Mouse (Mus musculus): ENCODE measurements around the gene Ticrr. TPM values are rescaled to one million over a fixed set of nuclear protein-coding genes. Genes with fewer than 3 reads are reported as not detected.

The Ticrr gene
- 18.2 and 19.3 TPM in 2 replicates for polyA plus RNA-seq (2012)

DNA sequence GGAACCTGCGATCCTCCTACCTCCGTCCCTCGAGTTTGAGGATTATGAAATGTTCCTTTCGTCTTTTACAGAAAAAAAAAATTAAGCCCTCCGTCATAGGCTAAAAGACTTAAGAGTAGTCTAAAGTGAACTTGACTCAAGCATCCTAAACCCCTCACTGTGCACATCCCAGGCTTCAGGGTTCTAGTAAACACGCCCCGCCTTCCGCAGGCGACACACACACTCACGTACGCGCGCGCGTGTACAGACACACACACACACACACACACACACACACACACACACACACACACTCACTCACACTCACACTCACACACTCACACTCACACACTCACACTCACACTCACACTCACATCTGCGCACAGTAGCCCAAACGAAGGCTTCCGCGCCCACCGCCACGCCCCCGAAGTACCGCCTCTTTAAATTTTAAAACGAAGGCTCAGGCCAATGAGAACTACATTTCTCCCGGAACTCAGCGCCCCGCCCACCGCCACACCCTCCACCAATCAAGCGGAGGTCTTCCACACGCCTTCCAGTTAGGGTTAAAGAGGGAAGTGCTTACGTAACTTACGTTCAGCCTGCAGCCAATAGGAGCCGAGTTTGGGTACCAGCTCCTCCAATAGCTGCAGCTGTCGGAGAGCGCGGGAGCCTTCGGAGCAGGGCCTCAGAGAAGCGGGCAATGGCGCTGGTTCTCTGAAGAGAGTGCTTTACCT, at the start of gene Ticrr:
Ticrr (plus strand) TSS at position 619 of the 713 bp plus-strand sequence.
- TF ChIP-seq GATA1 (IDR thresholded peaks at IDR 0.05; ENCODE audit: low read length) = no peak

DNA sequence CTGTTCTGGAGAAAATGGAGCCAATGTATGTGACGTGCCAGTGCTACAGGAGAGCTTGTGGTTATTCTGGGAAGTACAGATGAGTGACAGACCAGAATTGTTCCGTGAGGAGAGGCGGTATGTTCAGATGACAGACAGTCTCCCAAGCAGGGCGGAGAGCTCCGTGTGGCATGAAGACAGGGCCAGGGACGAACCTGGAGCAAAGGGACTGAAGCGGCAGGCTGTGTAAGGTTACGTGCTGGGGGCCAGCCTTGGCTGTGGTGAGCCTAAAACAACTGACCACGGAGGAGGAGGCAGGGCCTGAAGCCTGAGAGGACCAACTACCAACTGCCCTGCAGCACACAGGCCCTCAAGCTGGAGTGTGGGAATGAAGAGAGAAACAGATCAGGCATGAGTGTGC, 48.1 kb upstream of the Ticrr start:
- no peak for TF ChIP-seq GATA1 (IDR thresholded peaks at IDR 0.05; ENCODE audit: low read length)

DNA sequence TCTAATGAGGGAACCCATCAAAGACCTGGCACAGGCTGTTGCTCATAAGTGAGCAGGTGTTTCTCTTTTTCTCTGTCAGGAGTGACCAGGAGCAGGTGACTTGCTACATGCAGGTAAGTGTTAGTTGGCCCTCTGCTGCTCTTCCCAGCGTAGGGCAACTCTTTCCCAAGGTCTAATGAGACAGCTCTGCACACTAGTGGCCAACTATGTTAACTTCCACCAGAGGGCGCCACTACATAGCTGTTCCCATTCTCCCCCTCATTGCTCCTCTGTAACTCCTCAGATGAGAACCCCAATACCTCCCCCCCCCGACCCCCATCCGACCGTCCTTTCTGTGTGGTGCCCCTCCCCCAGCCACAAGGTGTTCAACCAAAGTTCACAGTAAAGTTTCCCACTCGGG, 47.2 kb upstream of the Ticrr start:
- TF ChIP-seq GATA1 (IDR thresholded peaks at IDR 0.05; ENCODE audit: low read length) = no peak

DNA sequence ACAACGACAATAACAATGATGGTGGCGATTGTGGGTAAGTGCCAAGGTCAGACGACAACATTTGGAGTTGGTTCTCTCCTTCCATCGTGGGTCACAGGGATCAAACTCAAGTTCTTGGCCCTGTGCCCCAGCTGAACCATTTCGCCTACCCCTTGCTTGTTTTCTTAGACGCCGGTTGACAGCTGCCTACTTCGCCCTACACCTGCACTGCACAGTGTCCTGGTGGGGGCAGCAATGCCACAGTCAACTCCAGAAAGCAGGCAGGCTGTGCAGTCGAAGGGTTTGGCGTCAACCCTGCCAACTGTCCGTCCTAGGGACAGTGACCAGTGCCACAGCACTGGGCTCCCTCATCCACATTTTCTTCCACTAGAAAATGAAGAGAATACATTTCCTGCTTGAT, 46.7 kb upstream of the Ticrr start:
- TF ChIP-seq GATA1 (IDR thresholded peaks at IDR 0.05; ENCODE audit: low read length) = no peak

DNA sequence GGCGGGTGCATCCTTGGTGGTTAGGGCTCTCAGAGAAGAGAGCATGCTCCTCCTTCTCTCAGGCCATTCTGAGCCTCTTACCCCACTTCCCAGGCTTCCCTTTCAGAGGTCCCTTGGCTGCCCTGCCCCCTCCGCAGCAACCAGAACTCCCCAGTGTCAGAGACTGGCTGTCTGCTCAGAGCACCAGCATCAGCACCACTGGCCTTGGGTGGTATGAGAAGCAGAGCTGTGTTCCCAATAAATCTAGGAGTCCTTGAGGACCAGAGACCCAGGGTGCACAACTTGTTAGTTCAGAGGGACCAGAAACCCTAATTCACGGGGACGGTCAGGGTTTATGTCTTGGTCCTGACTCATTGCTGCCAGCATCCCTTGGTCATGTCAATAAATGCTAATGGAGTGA, 45.0 kb upstream of the Ticrr start:
- no peak for TF ChIP-seq GATA1 (IDR thresholded peaks at IDR 0.05; ENCODE audit: low read length)

DNA sequence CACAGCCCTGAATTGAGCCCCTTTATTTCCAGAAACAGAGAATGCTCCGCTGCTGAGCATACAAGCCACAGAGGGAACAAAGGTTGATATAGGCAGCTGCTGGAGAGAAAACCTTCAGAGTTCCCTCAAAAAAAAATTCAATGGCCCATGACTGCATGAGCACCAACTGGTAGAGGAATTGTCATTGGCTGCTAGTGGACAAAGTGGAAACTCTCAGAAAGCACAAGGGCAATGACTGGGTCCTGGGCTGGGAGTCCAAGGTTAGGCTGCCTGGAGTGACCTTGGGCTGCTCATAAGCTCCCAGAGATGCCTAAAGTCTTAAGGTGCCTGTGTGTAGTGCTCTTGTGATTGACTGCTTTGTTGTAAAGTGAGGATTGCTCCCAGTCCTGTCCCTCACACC, 44.1 kb upstream of the Ticrr start:
- no peak for TF ChIP-seq GATA1 (IDR thresholded peaks at IDR 0.05; ENCODE audit: low read length)

DNA sequence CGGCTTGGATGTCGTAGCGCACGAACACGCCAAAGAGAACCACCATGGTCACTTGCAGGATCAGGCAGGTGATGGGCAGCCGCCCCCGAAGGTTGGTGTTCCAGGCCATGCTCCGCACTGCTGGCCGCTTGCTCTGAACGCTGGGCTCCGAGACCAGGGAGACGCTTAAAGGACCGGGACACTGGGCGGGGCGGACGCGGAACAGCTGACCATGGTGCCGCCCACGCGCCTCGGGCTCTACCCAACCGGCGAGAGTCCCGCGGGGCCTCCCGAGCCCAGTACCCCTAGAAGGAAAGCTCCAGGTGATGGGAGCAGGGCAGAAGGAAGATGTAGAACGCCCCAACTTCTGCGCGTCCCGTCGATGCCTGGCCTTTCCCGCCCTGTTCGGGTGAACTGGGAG, 42.6 kb upstream of the Ticrr start, which contains the start of gene Rhcg:
Rhcg (minus strand) TSS at position 240 of the 400 bp plus-strand sequence.
- TF ChIP-seq GATA1 (IDR thresholded peaks at IDR 0.05; ENCODE audit: low read length) = no peak

DNA sequence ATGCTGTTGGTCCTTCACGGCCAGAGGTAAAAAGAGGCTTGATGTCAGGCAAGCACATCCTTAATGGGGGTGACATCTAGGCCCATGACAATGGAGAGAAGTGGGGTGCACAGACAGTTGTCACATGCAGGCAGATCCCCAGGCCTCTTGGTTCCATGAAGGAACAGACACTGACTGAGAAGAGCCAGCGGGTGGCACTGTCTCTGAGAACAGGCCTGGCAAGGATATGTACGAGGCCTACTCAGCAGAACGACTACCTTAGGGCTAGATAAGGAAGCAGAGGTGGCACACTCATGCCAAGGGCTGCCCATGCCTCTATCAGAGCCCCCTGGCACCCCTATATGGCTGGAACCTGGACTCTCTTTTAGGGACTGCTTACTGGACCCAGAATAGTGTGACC, 40.5 kb upstream of the Ticrr start:
- TF ChIP-seq GATA1 (IDR thresholded peaks at IDR 0.05; ENCODE audit: low read length) = no peak

DNA sequence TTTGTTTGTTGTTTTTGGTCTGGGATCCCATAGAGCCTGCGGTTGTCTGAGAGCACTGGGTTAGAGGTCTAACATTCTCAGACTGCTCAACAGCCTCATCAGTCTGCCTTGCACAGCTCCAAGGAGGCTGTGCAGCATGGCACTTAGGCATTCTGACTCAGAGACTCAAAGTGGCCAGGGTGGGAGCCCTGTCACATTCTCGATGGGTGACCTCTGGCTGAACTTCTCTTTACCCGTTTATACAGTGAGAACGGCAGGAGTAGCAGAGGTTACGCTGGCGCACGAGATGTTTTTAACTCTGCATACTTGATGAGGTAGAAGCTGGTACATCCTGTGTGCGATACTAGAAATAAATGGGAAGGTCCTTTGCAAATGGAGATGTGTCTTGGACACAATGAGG, 36.9 kb upstream of the Ticrr start:
- TF ChIP-seq GATA1 (IDR thresholded peaks at IDR 0.05; ENCODE audit: low read length) = no peak

DNA sequence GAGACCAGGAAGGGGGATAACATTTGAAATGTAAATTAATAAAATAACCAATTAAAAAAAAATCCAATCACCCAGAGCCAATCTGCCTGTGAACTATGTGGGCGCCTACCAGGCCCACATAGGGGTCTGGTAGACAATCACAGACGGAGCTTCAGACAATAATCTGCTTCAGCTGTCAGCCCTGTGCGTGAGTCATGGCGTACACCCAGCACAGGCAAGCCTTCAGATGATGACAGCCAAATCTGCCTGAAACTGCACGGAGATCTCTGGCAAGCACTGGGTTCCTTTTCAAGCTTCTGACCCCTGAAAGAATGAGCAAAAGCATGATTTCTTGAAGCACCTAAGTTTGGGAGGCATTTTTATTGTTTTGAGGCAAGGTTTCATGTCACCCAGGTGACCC, 33.8 kb upstream of the Ticrr start:
- no peak for TF ChIP-seq GATA1 (IDR thresholded peaks at IDR 0.05; ENCODE audit: low read length)

DNA sequence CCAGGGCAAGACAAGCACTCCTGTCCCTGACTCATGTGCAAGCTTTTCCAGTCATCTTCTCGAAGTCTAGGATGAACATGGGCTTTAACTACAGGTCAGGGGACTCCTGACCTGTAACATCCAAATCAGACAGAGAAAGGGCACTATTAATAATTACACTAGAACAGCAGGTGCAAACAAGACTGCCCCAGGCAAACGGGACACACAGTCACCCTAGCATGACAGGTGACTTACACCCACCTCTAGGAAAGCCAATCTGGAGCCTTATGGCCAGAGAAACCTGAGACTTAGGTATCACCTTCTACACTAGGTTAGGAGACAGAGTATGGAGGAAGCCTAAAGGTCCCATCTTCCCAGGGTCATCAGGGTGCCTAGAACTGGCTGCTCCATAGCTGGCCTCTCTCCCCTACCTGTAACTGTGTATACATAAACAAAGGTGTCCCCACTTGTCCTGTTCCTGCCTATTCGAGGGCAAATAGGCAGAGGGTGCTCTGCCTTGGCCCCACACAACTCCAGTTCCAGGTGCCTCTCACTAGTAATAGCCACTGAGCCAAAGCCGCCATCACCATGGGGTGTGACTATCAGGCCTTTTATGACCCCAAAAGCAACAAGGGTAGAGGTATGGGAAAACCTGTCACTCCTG, 31.6 kb upstream of the Ticrr start:
- TF ChIP-seq GATA1 (IDR thresholded peaks at IDR 0.05; ENCODE audit: low read length) = no peak

DNA sequence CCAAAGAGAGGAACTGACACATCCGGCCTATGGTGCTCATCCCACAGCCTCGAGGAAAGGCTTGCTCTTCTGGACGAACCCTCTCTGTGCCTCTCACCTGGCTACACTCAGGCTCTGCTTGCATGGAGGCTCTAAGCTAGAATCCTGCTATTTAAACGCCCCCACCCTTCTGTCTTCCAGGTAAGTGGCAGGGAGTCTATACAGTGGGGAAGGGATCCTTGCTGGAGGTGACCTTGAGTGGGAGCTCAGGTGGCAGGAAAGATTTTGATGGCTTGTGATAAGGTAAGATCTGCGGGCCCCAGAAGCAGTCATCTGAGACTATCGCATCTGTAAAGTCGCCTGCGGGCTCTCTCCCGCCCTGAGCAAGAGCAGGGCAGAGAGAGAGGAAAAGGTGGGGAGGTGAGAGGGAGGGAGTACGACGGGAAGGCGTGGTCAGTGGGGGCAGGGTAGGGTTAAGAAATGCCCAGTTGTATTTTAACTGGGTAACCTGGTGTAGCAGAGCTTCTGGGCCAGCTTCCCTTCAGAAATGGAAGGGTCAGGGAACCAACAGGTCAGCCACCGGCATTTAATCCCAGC, 28.1 kb upstream of the Ticrr start:
- no peak for TF ChIP-seq GATA1 (IDR thresholded peaks at IDR 0.05; ENCODE audit: low read length)

DNA sequence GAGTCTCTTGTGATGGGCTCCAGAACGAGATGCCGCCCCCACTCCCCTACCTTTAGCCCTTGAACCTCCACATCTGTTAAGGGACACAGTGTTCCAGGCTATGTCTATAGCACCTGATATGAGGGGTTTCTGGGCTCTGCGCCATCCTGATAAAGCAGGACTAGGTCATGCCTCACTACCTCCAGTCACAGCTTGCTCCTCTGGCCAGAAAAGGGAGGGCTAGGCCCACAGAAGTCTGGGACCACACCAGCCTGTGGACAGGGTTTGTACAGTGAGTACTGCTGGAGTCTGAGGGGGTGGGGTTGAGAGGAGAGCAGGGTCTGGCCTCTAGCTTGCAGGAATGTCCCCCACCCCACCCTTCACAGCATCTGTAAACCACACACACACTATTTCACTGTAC, 12.8 kb upstream of the Ticrr start:
- TF ChIP-seq GATA1 (IDR thresholded peaks at IDR 0.05; ENCODE audit: low read length) = no peak

DNA sequence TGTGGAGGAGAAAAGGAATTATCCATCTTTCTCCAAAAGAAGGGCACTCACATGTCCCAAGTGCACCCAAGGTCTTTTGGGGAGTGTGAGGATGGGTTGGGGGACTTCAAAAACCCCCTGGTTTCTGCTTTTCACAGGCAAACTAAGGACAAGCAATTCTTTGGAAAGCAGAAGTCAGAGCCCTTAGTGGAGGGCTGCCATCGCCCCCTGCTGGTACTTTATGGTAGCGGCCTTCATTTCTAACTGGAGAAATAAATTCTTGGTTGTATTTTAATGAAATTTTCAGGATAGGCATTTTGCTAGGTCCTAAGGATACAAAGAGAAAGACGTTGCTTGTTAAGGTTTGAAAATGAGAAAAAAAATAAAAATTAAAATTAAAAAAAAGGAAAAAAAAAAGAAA, 11.0 kb upstream of the Ticrr start:
- no peak for TF ChIP-seq GATA1 (IDR thresholded peaks at IDR 0.05; ENCODE audit: low read length)

DNA sequence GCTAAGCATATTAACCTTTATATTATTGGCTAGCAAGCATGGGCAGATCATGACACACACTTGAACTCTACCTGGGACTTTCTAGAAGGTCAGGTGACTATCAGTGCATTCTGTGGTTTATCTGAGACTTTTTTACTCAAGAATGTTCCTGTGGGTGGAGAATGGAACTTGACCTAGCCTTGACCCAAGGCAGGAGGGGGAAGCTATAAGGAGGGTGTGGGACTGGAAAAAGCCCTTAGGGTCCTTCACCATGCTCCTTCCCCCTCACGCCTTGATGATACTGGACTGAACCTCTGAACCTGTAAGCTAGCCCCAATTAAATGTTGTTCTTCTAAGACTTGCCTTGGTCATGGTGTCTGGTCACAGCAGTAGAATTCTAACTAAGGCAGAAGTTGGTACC, 5.8 kb upstream of the Ticrr start:
- no peak for TF ChIP-seq GATA1 (IDR thresholded peaks at IDR 0.05; ENCODE audit: low read length)

DNA sequence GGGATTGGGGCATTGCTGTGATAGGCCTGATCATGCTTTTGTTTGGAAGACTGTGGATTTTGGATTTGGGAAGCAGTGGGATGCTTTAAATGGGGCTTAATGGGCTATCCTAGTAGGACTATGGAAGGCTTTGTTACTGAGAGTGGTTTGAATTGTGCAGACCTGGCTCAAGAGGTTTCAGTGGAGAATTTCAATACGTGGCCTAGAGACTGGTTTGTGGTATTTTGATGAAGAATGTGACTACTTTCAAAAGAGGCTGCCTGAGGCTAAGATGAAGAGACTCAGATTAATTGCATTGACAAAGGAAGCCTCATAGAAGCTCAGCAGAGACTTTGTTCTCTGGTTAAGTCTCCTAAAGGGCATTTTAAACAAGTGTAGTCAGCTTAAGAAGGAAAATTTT, 5.4 kb upstream of the Ticrr start:
- TF ChIP-seq GATA1 (IDR thresholded peaks at IDR 0.05; ENCODE audit: low read length) = no peak

All from G1E-ER4 (cell line).